Mouse (Mus musculus) hindlimb bud, embryonic 11.5 days (tissue): ENCODE results near the gene Nlgn1.
"Not testable (repeated sequence)": the region's sequence is repeated elsewhere in the genome, so short reads cannot be mapped to it uniquely, and the experiment has no call there.

Source experiments
- DNase-seq: peaks from one replicate; pipeline ENCODE4 v3.0.0-alpha.2; 2012; ENCODE audit warnings: low read depth, low spot score; ENCODE audit errors: extremely low spot score

Gene Nlgn1

GRCm38 (mm10) chr3:25658006-25658405 lies 674.3 kb downstream of the Nlgn1 start:
- no peak for DNase-seq

GRCm38 (mm10) chr3:25657074-25657473 lies 675.2 kb downstream of the Nlgn1 start:
- no peak for DNase-seq

DNA sequence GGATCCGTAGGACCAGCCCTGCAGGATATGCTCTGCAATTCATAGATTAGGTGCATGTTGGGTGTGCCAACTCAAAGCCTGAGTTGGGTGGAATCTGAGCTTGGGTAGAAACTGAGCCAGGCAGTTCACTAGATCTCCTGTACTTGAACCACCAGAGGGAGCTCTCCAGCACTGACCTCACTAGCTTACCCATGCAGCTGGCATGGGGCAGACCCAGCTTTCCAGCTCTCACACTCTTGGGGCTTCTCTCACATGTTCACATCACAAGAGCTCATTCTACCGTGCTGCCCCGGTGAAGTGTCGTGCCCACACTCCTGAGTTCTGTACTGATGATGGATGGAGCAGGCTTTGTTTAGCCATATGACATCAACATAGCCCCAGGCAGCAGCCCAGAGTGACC lies 679.2 kb downstream of the Nlgn1 start:
- no peak for DNase-seq

- DNase-seq = no peak
Measured at GRCm38 (mm10) chr3:25645895-25646691, 686.2 kb downstream of the Nlgn1 start.

- no peak for DNase-seq
Measured at GRCm38 (mm10) chr3:25629198-25629597, 703.1 kb downstream of the Nlgn1 start.

DNA sequence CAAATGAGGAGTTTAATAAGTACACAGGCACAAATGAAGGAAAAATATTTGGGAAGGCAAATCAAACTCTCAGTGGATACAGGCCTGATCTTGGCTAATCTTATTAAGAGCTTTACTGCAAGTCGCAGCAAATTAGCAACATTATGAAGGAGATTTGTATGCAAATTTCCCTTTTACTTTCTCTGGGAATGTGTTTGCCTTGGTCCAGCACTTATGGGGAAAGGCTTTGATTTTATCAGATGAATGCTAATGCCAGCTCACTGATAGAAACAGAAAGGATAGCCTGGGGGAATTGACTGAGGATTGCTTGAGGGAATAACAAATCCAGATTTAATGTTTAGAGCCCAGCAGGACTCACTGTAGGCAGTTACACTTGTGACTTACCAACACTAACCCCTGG lies 725.7 kb downstream of the Nlgn1 start:
- no peak for DNase-seq

DNA sequence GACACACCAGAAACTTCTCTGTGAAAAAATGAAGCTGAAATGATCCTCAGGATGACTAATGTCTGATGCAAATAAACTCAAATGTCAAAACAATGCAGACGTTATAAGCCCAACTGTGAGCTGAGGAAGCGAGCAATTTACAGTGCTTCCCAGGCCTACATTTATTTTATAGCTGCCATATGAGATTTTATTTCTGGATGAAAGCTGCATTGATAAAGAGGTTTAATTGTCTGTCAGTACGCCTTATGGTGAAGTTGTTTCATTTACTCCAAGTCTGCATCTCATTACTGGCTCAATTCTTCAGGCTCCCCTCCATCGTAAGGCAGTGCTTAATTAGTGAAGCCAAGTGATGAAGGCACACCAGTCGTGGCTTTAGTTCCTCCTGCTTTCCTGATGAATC lies 734.7 kb downstream of the Nlgn1 start:
- DNase-seq = no peak

DNA sequence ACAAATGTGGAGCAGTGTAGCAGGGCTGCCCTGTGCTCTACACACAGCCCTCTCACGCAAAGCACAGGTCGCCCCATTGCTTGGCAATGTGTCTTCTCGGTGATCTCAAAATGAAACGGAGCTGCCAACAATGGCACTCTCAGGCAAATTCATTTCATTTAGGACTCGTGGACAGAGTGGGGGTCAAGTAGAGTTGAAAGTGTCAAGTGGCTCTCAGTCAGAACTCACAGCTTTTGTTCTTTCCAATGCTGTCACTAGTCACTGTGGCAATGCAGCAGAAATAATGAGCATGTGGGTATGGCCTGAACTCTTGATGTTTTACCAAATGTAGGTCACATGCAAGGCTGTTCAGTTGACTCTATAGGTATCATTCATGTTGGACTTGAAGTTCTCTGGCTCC lies 756.7 kb downstream of the Nlgn1 start:
- no peak for DNase-seq

DNA sequence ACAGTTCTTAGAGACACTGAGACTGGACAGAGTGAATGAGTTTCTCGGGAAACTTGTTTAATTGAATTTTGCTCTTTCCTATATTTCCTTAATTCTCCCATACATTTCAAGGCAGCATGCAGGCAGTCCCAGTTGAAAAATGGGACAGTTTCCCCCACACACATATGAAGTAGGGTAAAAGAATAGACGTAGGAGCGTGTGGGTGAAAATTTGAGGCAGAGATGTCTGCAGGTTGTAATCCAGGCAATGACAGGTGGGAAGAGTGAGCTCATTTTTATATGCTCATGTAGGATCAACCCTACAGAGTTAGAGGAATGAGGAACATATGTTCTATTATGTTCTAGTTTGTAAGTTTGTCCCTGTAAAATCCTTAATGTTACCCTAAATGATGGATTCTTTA lies 757.4 kb downstream of the Nlgn1 start:
- DNase-seq = no peak

DNA sequence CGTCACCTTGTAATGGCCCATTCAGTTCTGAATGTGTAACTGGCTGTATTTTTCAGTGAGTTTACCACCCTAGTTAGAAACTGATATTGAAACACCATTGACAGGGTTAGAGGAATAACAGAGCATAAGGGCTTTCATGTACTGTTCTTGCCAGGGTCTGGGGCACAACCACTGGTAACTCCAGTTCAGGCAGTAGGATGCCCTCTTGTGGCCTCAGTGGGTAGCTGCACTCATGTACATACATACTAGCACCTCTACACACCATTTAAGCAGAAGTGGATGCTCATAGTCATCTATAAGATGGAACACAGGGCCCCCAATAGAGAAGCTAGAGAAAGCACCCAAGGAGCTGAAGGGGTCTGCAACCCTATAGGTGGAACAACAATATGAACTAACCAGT lies 773.7 kb downstream of the Nlgn1 start:
- DNase-seq = not testable (repeated sequence)

DNA sequence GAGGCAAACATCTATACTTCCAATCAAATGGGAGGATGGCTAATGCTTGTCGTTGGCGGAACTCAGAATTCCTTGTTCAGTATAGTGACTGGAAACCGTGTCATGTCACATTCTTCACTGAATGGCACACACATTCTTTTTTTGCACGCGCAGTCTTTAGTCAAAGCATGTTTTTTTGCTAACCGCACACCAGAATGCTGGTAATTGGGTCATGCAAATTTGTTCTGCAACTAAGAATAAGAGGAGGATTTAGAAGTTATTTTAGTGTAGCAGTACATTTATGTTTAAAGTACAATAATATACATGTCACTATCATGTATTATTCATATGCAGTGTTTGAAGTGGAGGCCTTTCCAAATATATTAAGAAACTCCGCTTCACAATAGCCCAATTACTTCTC lies 783.2 kb downstream of the Nlgn1 start:
- DNase-seq = not testable (repeated sequence)

GRCm38 (mm10) chr3:25524236-25524635 lies 808.0 kb downstream of the Nlgn1 start:
- not testable (repeated sequence) for DNase-seq

DNA sequence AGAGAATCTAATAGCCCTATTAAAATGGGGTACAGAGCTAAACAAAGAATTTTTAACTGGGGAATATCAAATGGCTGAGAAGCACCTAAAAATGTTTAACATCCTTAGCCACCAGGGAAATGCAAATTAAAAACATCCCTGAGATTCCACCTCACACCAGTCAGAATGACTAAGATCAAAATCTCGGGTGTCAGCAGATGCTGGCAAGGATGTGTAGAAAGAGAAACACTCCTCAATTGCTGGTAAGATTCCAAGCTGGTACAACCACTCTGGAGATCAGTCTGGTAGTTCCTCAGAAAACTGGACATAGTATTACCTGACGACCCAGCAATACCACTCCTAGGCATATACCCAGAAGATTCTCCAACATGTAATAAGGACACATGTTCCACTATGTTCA lies 869.2 kb downstream of the Nlgn1 start:
- no peak for DNase-seq

- DNase-seq = no peak
Measured at GRCm38 (mm10) chr3:25456250-25456860, 875.9 kb downstream of the Nlgn1 start.

DNA sequence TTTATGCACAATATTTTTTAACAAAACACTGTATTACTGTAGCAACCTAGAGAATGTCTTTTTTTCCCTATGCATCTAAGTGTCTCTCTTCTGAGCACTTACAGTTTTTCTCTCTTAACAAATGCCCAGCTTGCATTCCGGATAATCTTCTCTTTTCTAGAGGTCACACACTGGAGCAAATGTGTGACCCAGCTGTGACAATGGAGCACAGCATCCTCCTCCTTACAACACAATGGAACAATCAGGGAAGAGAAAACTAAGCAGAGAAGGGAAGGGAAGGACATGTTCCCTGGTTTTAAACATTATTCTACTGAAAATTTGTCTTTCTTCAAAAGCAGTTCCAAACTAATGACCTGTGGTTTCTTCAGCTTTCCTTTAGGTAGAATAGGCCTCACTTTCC lies 879.9 kb downstream of the Nlgn1 start:
- DNase-seq = no peak

DNA sequence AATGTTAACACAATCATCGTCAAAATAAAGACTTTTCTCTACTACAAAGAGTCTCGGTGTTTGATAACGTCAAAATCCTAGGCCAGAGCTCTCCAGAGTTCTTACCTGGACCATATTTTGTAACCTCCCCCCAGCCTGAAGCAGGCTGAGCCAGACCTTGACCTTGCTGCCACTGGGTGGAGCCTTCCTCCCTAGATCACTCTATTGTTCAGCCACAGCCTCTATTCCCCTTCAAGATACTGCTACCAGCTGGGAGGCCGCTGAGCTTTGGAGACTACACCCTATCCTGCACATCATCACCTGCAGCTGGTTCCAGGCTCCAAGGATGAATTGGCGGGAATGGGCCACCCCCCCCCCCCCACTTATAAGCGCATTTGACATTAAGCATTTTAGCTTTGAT lies 881.8 kb downstream of the Nlgn1 start:
- DNase-seq = no peak

GRCm38 (mm10) chr3:25449356-25449755 lies 882.9 kb downstream of the Nlgn1 start:
- DNase-seq = no peak

GRCm38 (mm10) chr3:25447181-25447580 lies 885.1 kb downstream of the Nlgn1 start:
- no peak for DNase-seq

- DNase-seq = peak; percentile 28
Measured at GRCm38 (mm10) chr3:25443657-25444056, 888.6 kb downstream of the Nlgn1 start.

DNA sequence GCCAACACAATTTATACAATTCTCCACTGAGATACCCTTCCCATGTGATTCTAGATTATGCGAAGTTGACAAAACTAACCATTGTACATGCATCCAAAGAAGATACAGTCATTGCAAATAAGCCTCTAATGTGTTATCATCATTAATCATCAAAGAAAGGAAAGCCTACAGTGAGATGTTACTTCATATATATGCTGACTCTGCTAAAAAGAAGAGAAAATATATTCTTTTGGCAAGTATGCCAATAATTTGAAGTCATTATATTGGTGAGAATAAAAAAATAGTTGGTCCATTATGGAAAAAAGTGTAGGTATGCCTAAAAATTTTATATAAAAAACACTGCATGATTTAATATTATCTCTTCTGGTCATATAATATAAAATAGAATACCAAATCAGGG lies 889.6 kb downstream of the Nlgn1 start:
- DNase-seq = no peak

DNA sequence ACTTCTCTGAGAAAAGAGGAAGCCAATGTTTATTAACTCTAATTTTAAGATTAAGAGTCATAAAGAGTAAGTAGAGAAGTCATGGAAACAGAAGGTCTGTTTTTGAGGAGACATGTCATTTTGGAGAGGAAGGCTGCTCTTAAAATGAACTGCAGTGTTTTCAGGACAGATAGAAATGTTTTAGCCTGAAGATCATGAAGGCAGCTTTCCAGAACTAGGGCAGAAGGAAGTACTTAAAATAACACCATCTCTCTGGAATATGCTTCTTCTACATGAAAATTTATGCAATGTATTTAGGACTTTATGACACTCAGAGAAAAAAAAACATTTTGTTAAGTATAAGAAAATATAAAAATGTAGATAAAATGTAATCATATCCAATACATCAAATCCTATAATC lies 905.3 kb downstream of the Nlgn1 start:
- DNase-seq = no peak

DNA sequence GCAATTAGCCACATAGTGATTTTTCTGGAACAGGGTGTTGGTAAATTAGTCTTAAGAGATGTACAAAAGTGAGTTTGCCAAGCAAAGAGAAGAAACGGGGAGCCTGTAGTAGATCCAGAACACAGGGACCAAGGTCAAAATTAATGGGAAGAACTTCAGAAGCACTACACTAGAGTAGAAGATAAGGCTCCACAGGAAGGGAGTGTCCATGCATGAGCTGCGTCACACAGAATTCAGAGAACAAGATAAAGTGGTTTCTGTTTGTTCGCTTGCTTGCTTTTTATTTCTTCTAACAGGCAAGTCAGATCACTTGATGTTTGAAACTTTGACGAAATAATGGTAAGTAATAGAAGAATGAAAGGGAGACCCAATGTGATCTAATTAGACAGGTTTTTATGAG lies 920.3 kb downstream of the Nlgn1 start:
- DNase-seq = no peak
